Mouse (Mus musculus): ENCODE data around the gene H2al1n. TPM values are rescaled to one million over a fixed set of nuclear protein-coding genes. Genes with fewer than 3 reads are reported as not detected.
"Not testable (repeated sequence)": the region's sequence is repeated elsewhere in the genome, so short reads cannot be mapped to it uniquely, and the experiment has no call there.

H2al1n gene
- 0.49 and 0.77 TPM in 2 replicates for polyA plus RNA-seq (2012; rRNA removed)

GRCm38 (mm10) chrX:14210848-14211247 is at the start of gene H2al1n:
Gene H2al1n (plus strand): TSS chrX:14211148.
- not testable (repeated sequence) for DNase-seq (ENCODE audit: low read depth)

- no peak for DNase-seq (ENCODE audit: low read depth)
These were observed 11.7 kb upstream of the H2al1n start for GRCm38 (mm10) chrX:14199284-14199683.

- no peak for DNase-seq (ENCODE audit: low read depth)
These were observed 4.7 kb upstream of the H2al1n start for GRCm38 (mm10) chrX:14206112-14206875.

- peak; percentile 56 for DNase-seq (ENCODE audit: low read depth)
These were observed 18.3 kb downstream of the H2al1n start for GRCm38 (mm10) chrX:14229218-14229617.

- DNase-seq (ENCODE audit: low read depth) = no peak
These were observed 48.8 kb downstream of the H2al1n start for GRCm38 (mm10) chrX:14259597-14260239.
